Mouse (Mus musculus): ENCODE measurements around the gene Myo1e. TPM values are rescaled to one million over a fixed set of nuclear protein-coding genes. Genes with fewer than 3 reads are reported as not detected.

Gene Myo1e
- total and polyA plus RNA-seq, 3 experiments: 3.9 to 11.3 (median 8.5) TPM

GRCm38 (mm10) chr9:70269349-70269748, 62.2 kb downstream of the Myo1e start:
- Histone ChIP-seq H3K4me1 (ENCODE audit: control insufficient read depth, insufficient read depth, low read length) (peaks cover 8% of the 10 kb centered on the region), H3K79me2 (replicated peaks; ENCODE audit: control insufficient read depth, insufficient read depth, low read length) (no peaks in the 10 kb centered on the region), H3K27ac (peak overlapping the region; percentile 51), H3K4me3 (no peak overlapping the region), H3K36me3 (ENCODE audit: control insufficient read depth, insufficient read depth, low read length) (peaks cover under 1% of the 10 kb centered on the region), H3K9ac (ENCODE audit: low read depth, low read length) (no peak overlapping the region), H3K27me3 (ENCODE audit: control insufficient read depth, insufficient read depth, low read length) (no peaks in the 10 kb centered on the region)
- DNase-seq: no peak
- intact Hi-C loops (cut with DNase I): no loop called here
- TF ChIP-seq CTCF (IDR thresholded peaks at IDR 0.05): no peak
- TF ChIP-seq EP300 (IDR thresholded peaks at IDR 0.05; ENCODE audit: insufficient read depth, low read depth, low read length): no peak
- 58% methylated on average over 10 of the region's 10 CpGs for WGBS

- no peak overlapping the region for H3K27ac ChIP-seq
- H3K4me1 ChIP-seq (ENCODE audit: control insufficient read depth, insufficient read depth, low read length): peaks cover 4% of the 10 kb centered on the region
- DNase-seq: no peak
- intact Hi-C loops (cut with DNase I): no loop called here
- H3K9ac ChIP-seq (ENCODE audit: low read depth, low read length): no peak overlapping the region
- no peak overlapping the region for H3K4me3 ChIP-seq
- no peaks in the 10 kb centered on the region for H3K27me3 ChIP-seq (ENCODE audit: control insufficient read depth, insufficient read depth, low read length)
- H3K36me3 ChIP-seq (ENCODE audit: control insufficient read depth, insufficient read depth, low read length): no peaks in the 10 kb centered on the region
- no peak for TF ChIP-seq EP300 (IDR thresholded peaks at IDR 0.05; ENCODE audit: insufficient read depth, low read depth, low read length)
- TF ChIP-seq CTCF (IDR thresholded peaks at IDR 0.05): no peak
- TF ChIP-seq POLR2A (IDR thresholded peaks at IDR 0.05; ENCODE audit: insufficient read depth, low read depth, low read length): no peak
- H3K79me2 ChIP-seq (replicated peaks; ENCODE audit: control insufficient read depth, insufficient read depth, low read length): no peaks in the 10 kb centered on the region
- WGBS: 93% methylated on average over 4 of the region's 4 CpGs
These were observed 63.3 kb downstream of the Myo1e start for GRCm38 (mm10) chr9:70270468-70270867.

GRCm38 (mm10) chr9:70271137-70271536, 64.0 kb downstream of the Myo1e start:
- Histone ChIP-seq H3K27ac (peak overlapping the region; percentile 8; the same call in 1 of the 2 replicates), H3K9ac (ENCODE audit: low read depth, low read length) (no peak overlapping the region), H3K4me3 (no peak overlapping the region), H3K4me1 (ENCODE audit: control insufficient read depth, insufficient read depth, low read length) (peaks cover 5% of the 10 kb centered on the region), H3K27me3 (ENCODE audit: control insufficient read depth, insufficient read depth, low read length) (no peaks in the 10 kb centered on the region), H3K79me2 (replicated peaks; ENCODE audit: control insufficient read depth, insufficient read depth, low read length) (no peaks in the 10 kb centered on the region; the same call in 1 of the 2 replicates), H3K36me3 (ENCODE audit: control insufficient read depth, insufficient read depth, low read length) (no peaks in the 10 kb centered on the region)
- no peak for TF ChIP-seq CTCF (IDR thresholded peaks at IDR 0.05)
- no peak for TF ChIP-seq POLR2A (IDR thresholded peaks at IDR 0.05; ENCODE audit: insufficient read depth, low read depth, low read length)
- no peak for TF ChIP-seq EP300 (IDR thresholded peaks at IDR 0.05; ENCODE audit: insufficient read depth, low read depth, low read length)
- 67% methylated on average over 7 of the region's 7 CpGs for WGBS
- no peak for DNase-seq
- intact Hi-C loops (cut with DNase I): no loop called here

- Histone ChIP-seq H3K36me3 (ENCODE audit: control insufficient read depth, insufficient read depth, low read length) (no peaks in the 10 kb centered on the region), H3K27ac (no peak overlapping the region), H3K79me2 (replicated peaks; ENCODE audit: control insufficient read depth, insufficient read depth, low read length) (no peaks in the 10 kb centered on the region; the same call in 1 of the 2 replicates), H3K4me3 (no peak overlapping the region), H3K9ac (ENCODE audit: low read depth, low read length) (no peak overlapping the region), H3K4me1 (ENCODE audit: control insufficient read depth, insufficient read depth, low read length) (peaks cover 7% of the 10 kb centered on the region), H3K27me3 (ENCODE audit: control insufficient read depth, insufficient read depth, low read length) (no peaks in the 10 kb centered on the region)
- TF ChIP-seq EP300 (IDR thresholded peaks at IDR 0.05; ENCODE audit: insufficient read depth, low read depth, low read length) (no peak), POLR2A (IDR thresholded peaks at IDR 0.05; ENCODE audit: insufficient read depth, low read depth, low read length) (no peak), CTCF (IDR thresholded peaks at IDR 0.05) (no peak)
- intact Hi-C loops (cut with DNase I): no loop called here
- no peak for DNase-seq
- 95% methylated on average over 9 of the region's 9 CpGs for WGBS
These were observed 64.5 kb downstream of the Myo1e start for GRCm38 (mm10) chr9:70271631-70272030.

- DNase-seq: no peak
- H3K4me1 ChIP-seq (ENCODE audit: control insufficient read depth, insufficient read depth, low read length): peaks cover 7% of the 10 kb centered on the region
- H3K79me2 ChIP-seq (replicated peaks; ENCODE audit: control insufficient read depth, insufficient read depth, low read length): peaks cover 1% of the 10 kb centered on the region; the same call in 1 of the 2 replicates
- 95% methylated on average over 6 of the region's 6 CpGs for WGBS
- no peak for TF ChIP-seq CTCF (IDR thresholded peaks at IDR 0.05)
- no peak for TF ChIP-seq EP300 (IDR thresholded peaks at IDR 0.05; ENCODE audit: insufficient read depth, low read depth, low read length)
- no peak for TF ChIP-seq POLR2A (IDR thresholded peaks at IDR 0.05; ENCODE audit: insufficient read depth, low read depth, low read length)
- intact Hi-C loops (cut with DNase I): no loop called here
- H3K4me3 ChIP-seq: no peak overlapping the region
- H3K27ac ChIP-seq: no peak overlapping the region
- H3K27me3 ChIP-seq (ENCODE audit: control insufficient read depth, insufficient read depth, low read length): no peaks in the 10 kb centered on the region
- H3K36me3 ChIP-seq (ENCODE audit: control insufficient read depth, insufficient read depth, low read length): no peaks in the 10 kb centered on the region
- H3K9ac ChIP-seq (ENCODE audit: low read depth, low read length): no peak overlapping the region
These were observed 66.9 kb downstream of the Myo1e start for GRCm38 (mm10) chr9:70274071-70274470.

- intact Hi-C loops (cut with DNase I): no loop called here
- H3K27me3 ChIP-seq (ENCODE audit: control insufficient read depth, insufficient read depth, low read length): no peaks in the 10 kb centered on the region
- DNase-seq: no peak
- peaks cover 1% of the 10 kb centered on the region; the same call in 1 of the 2 replicates for H3K79me2 ChIP-seq (replicated peaks; ENCODE audit: control insufficient read depth, insufficient read depth, low read length)
- H3K4me1 ChIP-seq (ENCODE audit: control insufficient read depth, insufficient read depth, low read length): peaks cover 5% of the 10 kb centered on the region
- no peak overlapping the region for H3K9ac ChIP-seq (ENCODE audit: low read depth, low read length)
- no peak overlapping the region for H3K27ac ChIP-seq
- H3K4me3 ChIP-seq: no peak overlapping the region
- no peaks in the 10 kb centered on the region for H3K36me3 ChIP-seq (ENCODE audit: control insufficient read depth, insufficient read depth, low read length)
- 96% methylated on average over 6 of the region's 6 CpGs for WGBS
- TF ChIP-seq CTCF (IDR thresholded peaks at IDR 0.05) (no peak), EP300 (IDR thresholded peaks at IDR 0.05; ENCODE audit: insufficient read depth, low read depth, low read length) (no peak), POLR2A (IDR thresholded peaks at IDR 0.05; ENCODE audit: insufficient read depth, low read depth, low read length) (no peak)
These were observed 67.3 kb downstream of the Myo1e start for GRCm38 (mm10) chr9:70274476-70274875.
